Mouse (Mus musculus) CH12.LX (cell line): ENCODE results near the gene Ces1f. TPM values are rescaled to one million over a fixed set of nuclear protein-coding genes. Genes with fewer than 3 reads are reported as not detected.

Experiments
- DNase-seq: peaks from one replicate; pipeline ENCODE4 v3.0.0-alpha.2; 2013; ENCODE audit errors: extremely low read depth
- H3K27ac ChIP-seq: 2 replicates; pipeline ENCODE4 v1.5.1; 2012; ENCODE audit warnings: low read depth, mild to moderate bottlenecking, control low read depth, moderate library complexity; ENCODE audit not compliant: insufficient read depth
- H3K27me3 ChIP-seq: replicated peaks from 2 replicates; pipeline ENCODE3; 2012; ENCODE audit warnings: inconsistent platforms
- H3K36me3 ChIP-seq, 2 experiments: replicated peaks in 1 of 2; 2 replicates each; pipeline versions ENCODE3 to v1.6.1; 2012; ENCODE audit warnings: inconsistent platforms in 1 of 2, low read length in 1 of 2, mild to moderate bottlenecking in 1 of 2, mixed read lengths in 1 of 2, moderate library complexity in 1 of 2; ENCODE audit not compliant: control insufficient read depth in 1 of 2, insufficient read depth in 1 of 2
- H3K4me1 ChIP-seq, 2 experiments: 2 replicates each; pipeline ENCODE4 v1.6.1; 2012; ENCODE audit warnings: inconsistent platforms in 1 of 2, moderate library complexity in 1 of 2; ENCODE audit not compliant: insufficient read depth in 2 of 2, control insufficient read depth in 1 of 2
- H3K4me2 ChIP-seq: 2 replicates; pipeline ENCODE4 v1.6.1; 2012; ENCODE audit warnings: low read depth, mild to moderate bottlenecking, control low read depth; ENCODE audit not compliant: poor library complexity, insufficient read depth, severe bottlenecking
- H3K4me3 ChIP-seq, 3 experiments: fragments of 150-350 bp in 1 of 3; sonication (generic) in 1 of 3; replicated peaks in 1 of 3; 2 replicates each; pipeline versions ENCODE3 to v1.5.1; 2011 to 2012; ENCODE audit warnings: low read depth in 2 of 3, low read length in 2 of 3, mild to moderate bottlenecking in 2 of 3, moderate library complexity in 2 of 3, control low read depth in 1 of 3, improper control_type of control experiment in 1 of 3, inconsistent platforms in 1 of 3, mixed read lengths in 1 of 3; ENCODE audit not compliant: poor library complexity in 1 of 3
- H3K79me2 ChIP-seq: replicated peaks from 2 replicates; pipeline ENCODE4 v1.6.1; 2012; ENCODE audit warnings: mild to moderate bottlenecking, moderate library complexity; ENCODE audit not compliant: control insufficient read depth, poor library complexity, insufficient read depth, severe bottlenecking; ENCODE audit errors: extremely low read depth
- H3K9ac ChIP-seq: 2 replicates; pipeline ENCODE4 v1.6.1; 2012; ENCODE audit warnings: low read depth, mild to moderate bottlenecking, control low read depth, moderate library complexity; ENCODE audit not compliant: insufficient read depth
- H3K9me3 ChIP-seq: replicated peaks from 2 replicates; pipeline ENCODE3; 2012; ENCODE audit warnings: low read length, inconsistent platforms, mixed read lengths
- BHLHE40 ChIP-seq: IDR thresholded peaks from 2 replicates; pipeline ENCODE4 v1.6.1; 2011; ENCODE audit warnings: mild to moderate bottlenecking, low read depth, low read length, improper control_type of control experiment
- CTCF ChIP-seq, 2 experiments: IDR thresholded peaks in 1 of 2; conservative IDR thresholded peaks in 1 of 2; 2 replicates each; pipeline ENCODE4 v1.5.1; 2011 to 2012; ENCODE audit warnings: low read depth in 2 of 2, low read length in 2 of 2, improper control_type of control experiment in 1 of 2, inconsistent platforms in 1 of 2, mild to moderate bottlenecking in 1 of 2, moderate library complexity in 1 of 2
- E2F4 ChIP-seq: IDR thresholded peaks from 2 replicates; pipeline ENCODE4 v1.6.1; 2011; ENCODE audit warnings: low read depth, low read length, improper control_type of control experiment; ENCODE audit not compliant: insufficient replicate concordance
- ELF1 ChIP-seq: IDR thresholded peaks from 2 replicates; pipeline ENCODE4 v1.6.1; 2014; ENCODE audit warnings: low read depth, mild to moderate bottlenecking, inconsistent platforms, low read length, improper control_type of control experiment
- ETS1 ChIP-seq: conservative IDR thresholded peaks from 2 replicates; pipeline ENCODE4 v1.6.1; 2012; ENCODE audit warnings: low read depth, mild to moderate bottlenecking, inconsistent platforms, low read length, improper control_type of control experiment, moderate library complexity
- GABPA ChIP-seq: IDR thresholded peaks from 2 replicates; pipeline ENCODE4 v1.6.1; 2012; ENCODE audit warnings: low read depth, low read length, improper control_type of control experiment, inconsistent platforms; ENCODE audit not compliant: insufficient replicate concordance
- JUND ChIP-seq: conservative IDR thresholded peaks from 2 replicates; pipeline ENCODE4 v1.6.1; 2011; ENCODE audit warnings: low read depth, low read length, improper control_type of control experiment
- MAX ChIP-seq: IDR thresholded peaks from 2 replicates; pipeline ENCODE4 v1.6.1; 2011; ENCODE audit warnings: low read length, improper control_type of control experiment
- MEF2A ChIP-seq: IDR thresholded peaks from 2 replicates; pipeline ENCODE4 v1.6.1; 2014; ENCODE audit warnings: low read depth, mild to moderate bottlenecking, inconsistent platforms, low read length, improper control_type of control experiment, borderline replicate concordance
- MXI1 ChIP-seq: IDR thresholded peaks from 2 replicates; pipeline ENCODE4 v1.6.1; 2011; ENCODE audit warnings: mild to moderate bottlenecking, low read depth, low read length, improper control_type of control experiment
- NELFE ChIP-seq: IDR thresholded peaks from 2 replicates; pipeline ENCODE4 v1.6.1; 2011; ENCODE audit warnings: low read depth, low read length, improper control_type of control experiment
- NRF1 ChIP-seq: IDR thresholded peaks from 2 replicates; pipeline ENCODE4 v1.6.1; 2014; ENCODE audit warnings: low read depth, mild to moderate bottlenecking, inconsistent platforms, low read length, improper control_type of control experiment, moderate library complexity
- POLR2AphosphoS2 ChIP-seq: IDR thresholded peaks from 2 replicates; pipeline ENCODE4 v1.6.1; 2011; ENCODE audit warnings: low read depth, low read length, improper control_type of control experiment
- TBP ChIP-seq: conservative IDR thresholded peaks from 2 replicates; pipeline ENCODE4 v1.6.1; 2011; ENCODE audit warnings: low read depth, low read length, improper control_type of control experiment
- ZKSCAN1 ChIP-seq: IDR thresholded peaks from 2 replicates; pipeline ENCODE4 v1.6.1; 2012; ENCODE audit warnings: low read depth, inconsistent platforms, low read length, improper control_type of control experiment, borderline replicate concordance
- dilution Hi-C: fragments of 300-500 bp; cut with MboI; formaldehyde crosslinking; loops from 2 replicates; pipeline ENCODE4 v1.14.3; 2020; ENCODE audit warnings: low sequenced_read_pairs; ENCODE audit not compliant: extremely low pct_unique_long_range_greater_than_20kb, extremely low pct_ligation_motif_present
- in situ Hi-C: fragments of 300-500 bp; cut with MboI; formaldehyde crosslinking; loops from 3 replicates; pipeline ENCODE4 v1.14.3; 2019; ENCODE audit warnings: low sequenced_read_pairs, low pct_ligation_motif_present, low pct_unique_long_range_greater_than_20kb, mixed read lengths
- polyA plus RNA-seq: library from polyadenylated mRNA; unstranded; fragments of >175 nt; gene quantifications from 2 replicates; pipeline ENCODE4 v1.2.1, GENCODE M21; 2012; ENCODE audit warnings: low read depth; ENCODE audit not compliant: insufficient read length
- total RNA-seq, 2 experiments: library from RNA; depleted of rRNA; stranded (reverse); fragments of 300-350 nt in 1 of 2; fragments of >200 nt in 1 of 2; gene quantifications; 2 replicates each; pipeline ENCODE4 v1.2.3; 2012 to 2014

Ces1f gene
- total and polyA plus RNA-seq, 3 experiments = not detected

GRCm38 (mm10) chr8:93221896-93222295 is 57.7 kb downstream of the Ces1f start:
- DNase-seq = no peak
- H3K4me2 ChIP-seq = no peak overlapping the region
- dilution Hi-C loops = no loop called here
- no peak overlapping the region for H3K4me3 ChIP-seq
- H3K79me2 ChIP-seq = no peaks in the 10 kb centered on the region
- no peaks in the 10 kb centered on the region for H3K9me3 ChIP-seq
- no peaks in the 10 kb centered on the region for H3K4me1 ChIP-seq
- no peak for TF ChIP-seq NELFE
- in situ Hi-C loops = no loop called here
- no peak overlapping the region for H3K27ac ChIP-seq
- no peak overlapping the region for H3K9ac ChIP-seq
- H3K27me3 ChIP-seq = peaks cover 33% of the 10 kb centered on the region
- H3K36me3 ChIP-seq = no peaks in the 10 kb centered on the region

GRCm38 (mm10) chr8:93217867-93218266 is 61.7 kb downstream of the Ces1f start:
- DNase-seq = no peak
- Histone ChIP-seq H3K79me2 (no peaks in the 10 kb centered on the region), H3K4me3 (no peak overlapping the region), H3K36me3 (no peaks in the 10 kb centered on the region), H3K4me2 (no peak overlapping the region), H3K4me1 (no peaks in the 10 kb centered on the region), H3K27me3 (peaks cover 30% of the 10 kb centered on the region), H3K27ac (no peak overlapping the region), H3K9ac (no peak overlapping the region), H3K9me3 (no peaks in the 10 kb centered on the region)
- in situ Hi-C loops (no loop called here), dilution Hi-C loops (no loop called here)
- no peak for TF ChIP-seq MEF2A
- 0 out of 4 replicates have a peak, but pooled peaks of 1 of the 2 experiments have one; percentile 11 for TF ChIP-seq CTCF (conservative IDR thresholded peaks at IDR 0.05 in 1 of 2, IDR thresholded peaks at IDR 0.05 in 1 of 2; ENCODE audit: low read depth in 2 of 2, low read length in 2 of 2)

- no peak overlapping the region for H3K27ac ChIP-seq
- H3K9me3 ChIP-seq = no peaks in the 10 kb centered on the region
- DNase-seq = no peak
- dilution Hi-C loops = no loop called here
- H3K9ac ChIP-seq = no peak overlapping the region
- no peaks in the 10 kb centered on the region for H3K79me2 ChIP-seq
- H3K4me2 ChIP-seq = no peak overlapping the region
- no peaks in the 10 kb centered on the region for H3K36me3 ChIP-seq
- no peak overlapping the region for H3K4me3 ChIP-seq
- TF ChIP-seq TBP (no peak), ELF1 (no peak), MAX (no peak), CTCF (conservative IDR thresholded peaks at IDR 0.05 in 1 of 2, IDR thresholded peaks at IDR 0.05 in 1 of 2; ENCODE audit: low read depth in 2 of 2, low read length in 2 of 2) (no peak)
- TF ChIP-seq, all 38 proteins: peak for 0
- peaks cover 28% of the 10 kb centered on the region for H3K27me3 ChIP-seq
- in situ Hi-C loops = no loop called here
- no peaks in the 10 kb centered on the region for H3K4me1 ChIP-seq
Measured at GRCm38 (mm10) chr8:93217375-93217774, 62.2 kb downstream of the Ces1f start.

GRCm38 (mm10) chr8:93211091-93211490 is 68.5 kb downstream of the Ces1f start:
- Histone ChIP-seq H3K27ac (no peak overlapping the region), H3K4me2 (no peak overlapping the region), H3K9ac (no peak overlapping the region), H3K4me3 (no peak overlapping the region), H3K36me3 (no peaks in the 10 kb centered on the region), H3K9me3 (no peaks in the 10 kb centered on the region), H3K79me2 (no peaks in the 10 kb centered on the region), H3K4me1 (no peaks in the 10 kb centered on the region), H3K27me3 (no peaks in the 10 kb centered on the region)
- dilution Hi-C loops = no loop called here
- DNase-seq = no peak
- TF ChIP-seq NELFE (no peak), BHLHE40 (no peak), ZKSCAN1 (no peak), POLR2AphosphoS2 (no peak), E2F4 (no peak), ETS1 (no peak), JUND (no peak), GABPA (no peak), MXI1 (no peak), NRF1 (no peak), MEF2A (no peak)
- in situ Hi-C loops = no loop called here
